Mouse (Mus musculus): ENCODE measurements at regions not wholly inside any gene's neighbourhood (a gene's known extent, or its start where the extent isn't known, plus 50 kb on each side); places are given as distances from the start of the nearest gene placed in this dataset.

DNA sequence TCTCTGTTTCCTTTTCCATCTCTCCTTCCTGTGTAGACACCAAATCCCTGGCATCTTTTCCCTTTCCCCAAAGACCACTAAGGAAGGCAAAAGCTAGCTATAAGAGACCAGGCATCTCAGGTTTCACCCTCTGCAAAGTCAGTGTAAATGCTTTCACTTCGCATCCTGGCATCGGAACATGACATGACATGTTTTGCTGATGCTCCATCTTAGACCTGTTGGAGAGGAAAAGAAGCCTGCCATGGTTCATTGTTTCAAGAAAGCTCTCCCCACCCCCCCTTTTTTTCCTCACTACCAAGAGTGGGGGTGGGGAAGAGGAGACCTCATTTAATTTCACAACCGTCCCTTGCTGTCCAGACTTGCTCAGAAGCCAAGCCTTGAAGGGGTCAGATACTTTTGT, 156.4 kb upstream of the Camk1g start:
- Histone ChIP-seq H3K4me3 (no peak overlapping the region), H3K36me3 (no peaks in the 10 kb centered on the region), H3K9me3 (no peaks in the 10 kb centered on the region), H3K27me3 (ENCODE audit: insufficient read depth, poor library complexity, severe bottlenecking) (no peaks in the 10 kb centered on the region), H3K4me1 (replicated peaks) (peaks cover 6% of the 10 kb centered on the region), H3K27ac (no peak overlapping the region)
- 60% methylated on average over 3 of the region's 3 CpGs for WGBS
- DNase-seq (ENCODE audit: low spot score), result no peak

DNA sequence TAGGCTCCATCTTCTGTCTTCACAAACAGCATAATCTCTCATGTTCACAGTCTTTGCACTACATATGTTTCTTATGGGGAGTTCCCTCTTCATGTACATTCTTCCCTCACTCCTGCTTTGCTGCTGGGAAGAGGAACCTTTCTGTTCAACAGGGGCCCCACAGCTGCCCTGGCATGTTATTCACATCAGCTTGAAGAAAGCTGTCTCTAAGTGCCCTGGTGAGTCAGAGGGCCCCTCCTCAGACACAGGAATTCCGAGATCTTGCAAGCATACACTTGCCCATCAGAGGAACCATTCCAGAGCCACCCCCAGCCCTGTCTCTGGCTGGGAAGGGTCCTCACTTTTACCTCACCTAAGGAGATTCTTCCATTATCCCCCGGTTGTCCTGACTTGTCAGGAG, 151.9 kb upstream of the Camk1g start:
- Histone ChIP-seq H3K36me3 (no peaks in the 10 kb centered on the region), H3K27me3 (ENCODE audit: insufficient read depth, poor library complexity, severe bottlenecking) (no peaks in the 10 kb centered on the region), H3K4me1 (replicated peaks) (peaks cover 6% of the 10 kb centered on the region), H3K4me3 (no peak overlapping the region), H3K27ac (no peak overlapping the region), H3K9me3 (no peaks in the 10 kb centered on the region)
- DNase-seq (ENCODE audit: low spot score), result no peak
- 71% methylated on average over 2 of the region's 2 CpGs for WGBS

DNA sequence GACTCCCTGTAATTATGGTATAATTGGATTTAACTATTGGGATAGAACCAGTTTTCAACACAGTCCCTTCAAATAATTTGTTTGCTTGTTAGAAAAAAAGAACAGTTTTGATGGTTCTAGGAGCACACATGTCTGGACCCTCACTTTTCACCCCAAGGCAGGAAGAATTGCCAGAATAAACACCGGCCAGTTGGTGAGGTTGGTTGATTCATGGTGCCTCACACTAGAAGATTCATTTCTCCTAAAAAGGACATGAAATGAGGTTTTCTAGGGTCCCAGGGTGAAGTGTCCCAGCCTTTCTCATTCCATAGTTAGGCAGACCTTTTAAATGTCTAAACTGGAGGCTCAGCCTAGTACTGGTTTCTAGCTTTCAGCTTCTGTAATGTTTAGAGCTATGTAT, 148.7 kb upstream of the Camk1g start:
- Histone ChIP-seq H3K4me1 (replicated peaks) (peaks cover 8% of the 10 kb centered on the region), H3K27ac (no peak overlapping the region)
- WGBS, result 84% methylated on average over 1 of the region's 1 CpGs

DNA sequence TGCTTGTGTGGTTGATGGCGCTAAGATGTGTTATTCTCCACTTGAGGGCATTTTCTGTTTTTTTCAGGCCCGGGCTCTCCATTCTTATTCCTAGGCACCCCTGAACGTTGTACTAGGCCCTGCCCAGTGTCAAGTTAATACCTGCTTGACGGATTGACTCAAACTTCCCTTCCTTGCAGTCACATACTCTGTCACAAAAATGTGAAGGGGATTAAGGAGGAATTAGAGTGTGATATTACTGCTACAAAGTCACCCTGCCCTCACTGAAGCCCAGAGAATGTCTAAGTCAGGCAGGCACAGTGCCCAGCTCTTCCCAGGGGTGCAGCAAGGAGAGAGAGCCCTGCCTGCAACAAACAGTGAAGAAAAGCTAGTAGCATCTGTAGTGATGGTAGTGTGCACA, 147.9 kb upstream of the Camk1g start:
- Histone ChIP-seq H3K4me1 (replicated peaks) (peaks cover 14% of the 10 kb centered on the region), H3K27me3 (ENCODE audit: insufficient read depth, poor library complexity, severe bottlenecking) (no peaks in the 10 kb centered on the region), H3K27ac (no peak overlapping the region), H3K4me3 (no peak overlapping the region), H3K36me3 (no peaks in the 10 kb centered on the region), H3K9me3 (no peaks in the 10 kb centered on the region)
- 67% methylated on average over 4 of the region's 4 CpGs for WGBS
- no peak for DNase-seq (ENCODE audit: low spot score)

More for the DNA sequence above, 148.7 kb upstream of the Camk1g start:
- no peaks in the 10 kb centered on the region for H3K36me3 ChIP-seq
- no peak for DNase-seq (ENCODE audit: low spot score)
- H3K9me3 ChIP-seq, result no peaks in the 10 kb centered on the region
- no peaks in the 10 kb centered on the region for H3K27me3 ChIP-seq (ENCODE audit: insufficient read depth, poor library complexity, severe bottlenecking)
- H3K4me3 ChIP-seq, result no peak overlapping the region

DNA sequence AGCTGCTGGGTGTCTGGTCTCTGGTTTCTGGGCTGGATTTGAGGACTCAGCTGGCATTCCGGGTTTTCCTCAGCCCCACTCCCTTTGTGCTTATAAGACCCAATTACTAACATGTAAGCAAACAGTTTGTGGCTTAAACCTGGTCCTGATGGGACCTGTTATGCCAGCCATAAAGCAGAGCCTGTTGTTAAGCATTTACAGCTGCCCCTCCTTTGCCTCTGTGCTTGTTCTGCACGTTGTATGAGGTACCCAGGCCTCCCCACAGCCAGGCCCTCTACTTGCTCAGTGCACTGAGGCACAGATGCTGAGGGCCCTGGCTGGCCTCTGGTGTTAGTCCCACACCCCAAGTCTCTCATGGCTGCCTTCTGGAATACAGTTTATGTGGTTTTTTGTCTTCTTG, 147.2 kb upstream of the Camk1g start:
- Histone ChIP-seq H3K27ac (no peak overlapping the region), H3K4me3 (no peak overlapping the region), H3K4me1 (replicated peaks) (peaks cover 14% of the 10 kb centered on the region), H3K27me3 (ENCODE audit: insufficient read depth, poor library complexity, severe bottlenecking) (no peaks in the 10 kb centered on the region), H3K9me3 (no peaks in the 10 kb centered on the region), H3K36me3 (no peaks in the 10 kb centered on the region)
- DNase-seq (ENCODE audit: low spot score), result no peak
- 78% methylated on average over 2 of the region's 2 CpGs for WGBS

DNA sequence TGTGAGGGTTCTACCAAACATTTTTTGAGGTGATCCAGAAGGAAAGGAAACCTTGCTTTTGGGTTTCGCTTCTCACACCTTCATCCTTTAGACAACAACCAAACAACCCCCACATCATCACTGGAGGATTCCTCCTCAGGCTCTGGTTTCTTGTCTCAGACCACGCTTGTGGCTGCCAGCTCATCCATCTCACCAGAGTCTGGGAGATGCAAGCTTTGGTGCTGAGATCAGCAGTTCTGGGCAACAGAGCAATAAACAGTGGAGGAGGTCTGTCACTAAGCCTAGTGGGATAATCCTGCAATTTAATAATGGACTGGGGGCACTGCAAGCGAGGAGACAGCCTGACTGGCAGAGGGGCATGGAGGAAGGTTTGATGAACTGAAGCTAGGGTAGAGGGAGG, 146.3 kb upstream of the Camk1g start:
- Histone ChIP-seq H3K36me3 (no peaks in the 10 kb centered on the region), H3K4me1 (replicated peaks) (peaks cover 14% of the 10 kb centered on the region), H3K4me3 (no peak overlapping the region), H3K27me3 (ENCODE audit: insufficient read depth, poor library complexity, severe bottlenecking) (no peaks in the 10 kb centered on the region), H3K27ac (no peak overlapping the region), H3K9me3 (no peaks in the 10 kb centered on the region)
- 77% methylated on average over 3 of the region's 3 CpGs for WGBS
- DNase-seq (ENCODE audit: low spot score), result no peak

DNA sequence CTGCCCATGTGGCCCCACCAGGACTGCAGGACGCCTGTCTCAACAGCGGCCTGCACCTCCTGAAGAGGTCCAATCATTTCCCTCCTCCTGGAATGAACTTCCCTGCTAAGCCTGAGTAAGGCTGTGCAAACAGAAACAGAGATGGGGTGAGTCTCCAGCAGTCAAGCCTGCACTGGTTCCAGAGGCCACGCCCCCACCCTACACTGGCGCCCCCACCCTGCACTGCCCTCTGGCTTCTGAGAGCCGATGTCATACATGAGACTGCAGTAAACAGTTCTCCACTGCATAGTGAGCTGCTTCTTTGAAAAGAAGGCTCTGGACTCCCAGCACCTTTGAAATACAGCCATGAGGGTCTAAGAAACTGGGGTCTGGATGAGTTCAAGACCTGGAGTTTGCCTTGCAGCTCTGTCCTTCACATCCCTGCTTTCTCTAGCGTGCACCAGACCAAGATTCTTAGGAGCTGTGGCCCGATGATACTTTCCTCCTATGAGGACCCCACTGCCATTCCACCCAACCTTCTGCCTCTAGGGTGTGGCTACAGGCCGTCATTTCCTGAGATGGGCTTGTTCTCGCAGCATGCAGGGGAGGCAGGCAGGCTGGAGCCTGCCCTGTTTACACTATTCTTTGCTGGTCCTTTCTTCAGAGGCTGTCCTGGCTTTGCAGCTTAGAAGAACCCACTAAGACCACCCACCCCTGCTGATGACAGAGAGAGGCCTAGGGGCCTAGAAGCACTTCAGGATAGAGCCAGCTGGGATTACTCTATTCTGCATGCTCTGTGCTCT, 144.0 kb upstream of the Camk1g start:
- H3K27ac ChIP-seq, result peak overlapping the region; percentile 45; the same call in 1 of the 2 replicates
- peaks cover 4% of the 10 kb centered on the region; the same call in 1 of the 2 replicates for H3K27me3 ChIP-seq (ENCODE audit: insufficient read depth, poor library complexity, severe bottlenecking)
- peak; percentile 31 for DNase-seq (ENCODE audit: low spot score)
- H3K4me3 ChIP-seq, result no peak overlapping the region
- H3K4me1 ChIP-seq (replicated peaks), result peaks cover 26% of the 10 kb centered on the region
- H3K9me3 ChIP-seq, result no peaks in the 10 kb centered on the region
- 46% methylated on average over 9 of the region's 9 CpGs for WGBS
- no peaks in the 10 kb centered on the region for H3K36me3 ChIP-seq

DNA sequence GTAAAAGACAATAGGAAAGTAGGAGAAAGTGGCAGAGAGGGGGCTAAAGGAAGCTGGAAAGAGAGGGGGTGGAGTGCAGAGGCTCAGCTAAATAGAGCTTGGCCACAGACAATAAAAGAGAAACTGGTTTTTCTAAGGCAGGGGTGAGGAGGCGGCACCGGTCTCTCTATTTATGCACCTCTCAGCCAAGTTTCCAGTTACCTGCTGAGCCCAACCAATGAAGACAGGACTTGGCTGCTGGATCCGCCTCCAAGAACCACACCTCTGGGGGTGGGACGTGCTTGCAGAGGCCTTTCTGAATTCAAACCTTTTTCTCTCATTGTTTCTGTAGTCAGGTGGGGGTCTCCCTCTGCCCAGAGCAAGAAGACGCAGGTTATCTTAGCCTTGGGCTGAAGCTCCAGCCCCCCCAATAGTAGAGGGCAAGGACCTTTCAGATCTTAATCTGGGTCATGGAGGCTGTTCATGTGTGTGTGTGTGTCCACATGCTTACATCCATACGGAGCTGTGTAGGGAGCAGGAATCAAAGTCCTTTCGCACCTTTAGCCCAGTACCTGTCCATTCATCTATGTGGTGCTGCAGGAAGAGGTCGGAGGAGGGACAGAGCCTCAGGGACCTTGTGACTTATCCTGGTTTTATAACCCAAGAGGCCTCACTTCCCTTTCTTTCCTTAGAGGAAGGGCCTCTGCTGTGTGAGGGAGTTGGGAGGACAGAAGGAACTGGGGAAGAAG, 140.1 kb upstream of the Camk1g start:
- Histone ChIP-seq H3K4me1 (replicated peaks) (peaks cover 26% of the 10 kb centered on the region), H3K27ac (no peak overlapping the region), H3K4me3 (no peak overlapping the region), H3K27me3 (ENCODE audit: insufficient read depth, poor library complexity, severe bottlenecking) (peaks cover 4% of the 10 kb centered on the region; the same call in 1 of the 2 replicates), H3K9me3 (no peaks in the 10 kb centered on the region), H3K36me3 (no peaks in the 10 kb centered on the region)
- DNase-seq (ENCODE audit: low spot score), result no peak
- WGBS, result 31% methylated on average over 8 of the region's 8 CpGs

DNA sequence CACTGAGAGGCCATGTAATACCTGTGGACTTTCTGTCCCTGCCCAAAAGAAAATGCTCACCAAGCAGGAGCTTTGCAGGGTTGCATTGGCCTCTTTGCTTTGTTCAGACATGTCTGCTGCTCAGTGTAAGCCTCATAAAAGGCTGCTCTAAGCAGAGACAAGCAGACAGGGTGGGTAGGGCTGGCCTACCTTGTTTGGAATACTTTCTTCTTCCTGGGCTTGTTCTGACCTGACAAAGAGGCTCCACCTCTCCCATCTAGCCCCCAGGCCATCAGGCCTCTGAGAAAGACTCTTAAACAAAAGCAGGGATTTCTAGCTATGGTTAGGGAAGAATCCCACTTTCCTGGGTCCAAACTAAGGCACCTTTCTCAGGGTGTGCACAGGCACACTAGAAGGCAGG, 138.2 kb upstream of the Camk1g start:
- Histone ChIP-seq H3K36me3 (no peaks in the 10 kb centered on the region), H3K4me3 (no peak overlapping the region), H3K27me3 (ENCODE audit: insufficient read depth, poor library complexity, severe bottlenecking) (peaks cover 4% of the 10 kb centered on the region; the same call in 1 of the 2 replicates), H3K27ac (no peak overlapping the region), H3K4me1 (replicated peaks) (peaks cover 13% of the 10 kb centered on the region), H3K9me3 (no peaks in the 10 kb centered on the region)
- no peak for DNase-seq (ENCODE audit: low spot score)

DNA sequence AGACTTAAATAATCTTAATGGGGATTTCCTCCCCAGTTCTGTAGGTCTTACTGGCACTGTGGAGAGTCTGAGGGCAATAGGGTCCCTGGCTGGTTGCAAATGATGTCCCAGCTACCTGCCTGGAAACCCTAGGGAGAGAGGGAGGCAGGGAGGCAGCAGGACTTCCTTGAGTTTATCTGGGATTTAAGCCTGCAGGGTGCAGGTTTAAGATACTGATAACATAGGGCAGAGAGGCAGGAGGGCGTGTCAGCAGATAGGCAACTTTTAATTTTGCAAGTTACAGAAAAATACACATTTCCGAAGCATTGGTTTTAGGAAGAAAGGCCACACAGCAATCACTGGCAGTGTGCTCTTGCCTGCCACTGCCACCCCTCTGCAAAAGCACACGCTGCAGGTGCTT, 136.9 kb upstream of the Camk1g start:
- no peak for DNase-seq (ENCODE audit: low spot score)
- H3K27me3 ChIP-seq (ENCODE audit: insufficient read depth, poor library complexity, severe bottlenecking), result peaks cover 4% of the 10 kb centered on the region; the same call in 1 of the 2 replicates
- H3K4me1 ChIP-seq (replicated peaks), result peaks cover 13% of the 10 kb centered on the region
- H3K4me3 ChIP-seq, result no peak overlapping the region
- 77% methylated on average over 3 of the region's 3 CpGs for WGBS
- no peaks in the 10 kb centered on the region for H3K36me3 ChIP-seq
- no peaks in the 10 kb centered on the region for H3K9me3 ChIP-seq
- H3K27ac ChIP-seq, result no peak overlapping the region

DNA sequence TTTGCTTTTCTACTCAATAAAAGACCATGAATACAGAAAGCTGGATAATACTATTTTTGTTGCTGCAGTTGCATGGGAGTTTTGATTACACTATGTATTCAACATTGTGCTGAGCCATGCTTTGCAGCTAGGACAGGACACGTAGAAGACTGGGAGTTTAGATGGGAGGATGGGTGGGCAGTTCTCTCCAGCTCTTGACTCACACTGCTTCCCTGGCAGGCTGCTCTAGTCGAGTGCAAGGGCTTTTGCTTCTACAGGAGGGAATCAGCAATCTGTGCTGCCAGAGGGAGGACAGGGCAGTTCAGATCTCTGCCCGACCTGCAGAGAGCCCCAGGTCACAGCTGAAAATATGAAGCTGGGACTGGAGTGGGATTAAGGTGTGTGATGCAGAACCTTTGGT, 135.3 kb upstream of the Camk1g start:
- Histone ChIP-seq H3K27me3 (ENCODE audit: insufficient read depth, poor library complexity, severe bottlenecking) (peaks cover under 1% of the 10 kb centered on the region; the same call in 1 of the 2 replicates), H3K4me1 (replicated peaks) (peaks cover 7% of the 10 kb centered on the region), H3K9me3 (no peaks in the 10 kb centered on the region), H3K36me3 (no peaks in the 10 kb centered on the region), H3K4me3 (no peak overlapping the region), H3K27ac (no peak overlapping the region)
- 48% methylated on average over 3 of the region's 3 CpGs for WGBS
- no peak for DNase-seq (ENCODE audit: low spot score)

DNA sequence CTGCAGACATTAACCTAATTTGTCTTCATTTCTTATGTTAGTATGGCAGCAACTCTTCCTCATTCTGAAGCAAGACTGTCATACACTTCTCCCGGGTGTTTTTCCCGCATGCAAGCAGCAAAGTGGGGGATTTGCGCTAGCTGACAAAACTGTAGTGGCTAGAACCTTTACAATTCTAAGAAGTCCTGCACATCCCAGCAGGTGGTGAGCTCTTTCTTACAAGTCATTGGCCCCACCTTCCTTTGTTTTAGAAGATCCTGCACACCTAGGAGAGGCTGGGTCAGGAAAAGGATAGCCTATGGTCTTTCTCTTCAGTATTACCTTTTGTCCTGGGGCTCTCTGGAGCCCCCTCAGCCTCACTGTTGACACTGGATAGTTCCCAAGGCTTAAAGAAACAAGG, 134.5 kb upstream of the Camk1g start:
- DNase-seq (ENCODE audit: low spot score), result no peak
- Histone ChIP-seq H3K9me3 (no peaks in the 10 kb centered on the region), H3K4me1 (replicated peaks) (no peaks in the 10 kb centered on the region), H3K27ac (no peak overlapping the region), H3K36me3 (no peaks in the 10 kb centered on the region), H3K4me3 (no peak overlapping the region), H3K27me3 (ENCODE audit: insufficient read depth, poor library complexity, severe bottlenecking) (no peaks in the 10 kb centered on the region; the same call in 1 of the 2 replicates)
- WGBS, result 48% methylated on average over 3 of the region's 3 CpGs

DNA sequence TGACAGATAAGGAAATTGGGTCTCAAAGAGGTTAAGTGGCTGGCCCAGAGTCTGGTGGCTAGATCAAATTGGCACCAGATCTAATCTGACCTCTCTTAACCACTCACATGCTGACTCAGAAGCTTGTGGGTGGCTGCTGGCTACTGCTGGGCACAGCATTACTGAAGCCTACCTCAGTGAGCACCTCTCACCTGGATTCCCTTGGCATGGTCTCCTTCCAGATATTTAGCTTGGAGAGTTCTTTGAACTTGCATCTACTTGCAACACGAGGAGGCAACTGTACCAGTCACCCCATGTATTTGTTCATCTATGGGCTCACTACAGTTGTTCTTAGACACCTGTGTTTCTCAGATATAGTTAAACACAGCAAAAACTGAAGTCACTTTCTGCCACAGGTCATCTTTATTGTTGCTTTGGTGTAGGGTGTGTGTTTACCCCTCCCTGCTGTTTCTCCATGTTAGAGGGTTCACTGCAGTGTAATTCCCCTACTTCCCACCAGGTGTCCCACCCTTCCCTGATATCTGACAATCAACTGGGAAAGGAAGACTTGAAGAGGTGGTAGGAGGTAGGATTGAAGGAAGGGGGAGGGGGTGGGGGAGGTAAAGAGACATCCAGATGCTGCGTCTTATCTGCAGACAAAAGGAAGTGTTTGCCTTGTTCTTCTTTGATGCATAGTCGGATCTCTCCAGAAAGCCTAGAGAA, 133.7 kb upstream of the Camk1g start:
- WGBS, result 30% methylated on average over 3 of the region's 3 CpGs
- Histone ChIP-seq H3K27me3 (ENCODE audit: insufficient read depth, poor library complexity, severe bottlenecking) (no peaks in the 10 kb centered on the region; the same call in 1 of the 2 replicates), H3K4me1 (replicated peaks) (no peaks in the 10 kb centered on the region), H3K9me3 (no peaks in the 10 kb centered on the region), H3K4me3 (no peak overlapping the region), H3K36me3 (no peaks in the 10 kb centered on the region), H3K27ac (no peak overlapping the region)
- DNase-seq (ENCODE audit: low spot score), result peak; percentile 59
